Mouse (Mus musculus): ENCODE data around the gene Gm4763.

DNA sequence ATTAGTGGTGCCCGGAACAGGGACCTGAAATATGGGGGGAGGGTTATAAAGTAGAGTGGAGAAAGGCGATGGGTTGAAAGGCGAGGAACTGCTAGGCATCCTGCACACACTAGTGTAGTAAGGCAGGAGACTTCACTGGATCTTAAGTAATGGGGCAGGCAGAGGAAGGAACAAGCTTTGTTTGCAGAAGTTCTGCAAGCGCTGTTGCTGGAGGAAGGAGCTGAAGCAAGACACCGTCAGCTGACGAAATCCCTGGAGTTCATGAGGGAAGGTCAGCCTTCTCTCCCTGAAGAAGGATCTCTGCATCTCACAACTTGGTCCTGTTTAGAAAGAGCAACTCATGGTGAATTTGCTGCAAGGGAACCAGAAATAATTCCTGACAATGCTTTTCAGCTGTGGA is 11.7 kb downstream of the Gm4763 start:
- no peak for TF ChIP-seq CTCF (IDR thresholded peaks at IDR 0.05; ENCODE audit: borderline replicate concordance, insufficient read depth, low read length)
- no peak for TF ChIP-seq POLR2A (IDR thresholded peaks at IDR 0.05; ENCODE audit: low read depth, low read length)
